Mouse (Mus musculus) myocyte (in vitro differentiated cells): Measurements from ENCODE around the gene Ifitm10.

Source experiments
- CEBPB ChIP-seq: IDR thresholded peaks from 2 replicates; pipeline ENCODE4 v1.6.1; 2011; ENCODE audit warnings: mild to moderate bottlenecking, moderate library complexity; ENCODE audit not compliant: poor library complexity, insufficient read depth, severe bottlenecking
- E2F4 ChIP-seq: IDR thresholded peaks from one replicate; pipeline ENCODE4 v1.6.1; 2011; ENCODE audit warnings: mild to moderate bottlenecking, control low read depth, moderate library complexity; ENCODE audit not compliant: insufficient read depth
- POLR2A ChIP-seq: IDR thresholded peaks from one replicate; pipeline ENCODE4 v1.6.1; 2011; ENCODE audit warnings: low read depth, mild to moderate bottlenecking, control low read depth, moderate library complexity; ENCODE audit not compliant: insufficient read length
- TCF12 ChIP-seq: IDR thresholded peaks from one replicate; pipeline ENCODE4 v1.6.1; 2011; ENCODE audit warnings: mild to moderate bottlenecking, control low read depth; ENCODE audit not compliant: poor library complexity, insufficient read depth, severe bottlenecking
- USF1 ChIP-seq: IDR thresholded peaks from one replicate; pipeline ENCODE4 v1.6.1; 2011; ENCODE audit warnings: low read depth, mild to moderate bottlenecking, control low read depth, moderate library complexity

- TF ChIP-seq TCF12 (no peak), POLR2A (no peak), CEBPB (no peak), USF1 (no peak), E2F4 (no peak)
Observed at GRCm38 (mm10) chr7:142317216-142317615, 56.3 kb downstream of the Ifitm10 start.
